Mouse (Mus musculus): ENCODE measurements around the gene Ahctf1.
"Not testable (repeated sequence)": the region's sequence is repeated elsewhere in the genome, so short reads cannot be mapped to it uniquely, and the experiment has no call there.

The Ahctf1 gene

GRCm38 (mm10) chr1:179802610-179803512 lies 619 bp downstream of the Ahctf1 start, which contains the start of gene Gm10518:
Gm10518 (plus strand) TSS chr1:179803376.
- DNase-seq = no peak

- DNase-seq = no peak
Measured at GRCm38 (mm10) chr1:179798794-179799193, 4.7 kb downstream of the Ahctf1 start.

GRCm38 (mm10) chr1:179787281-179787680 lies 16.2 kb downstream of the Ahctf1 start:
- DNase-seq = peak; percentile 44 to 50

GRCm38 (mm10) chr1:179785502-179785901 lies 18.0 kb downstream of the Ahctf1 start:
- DNase-seq = no peak

- peak; percentile 32 to 35 for DNase-seq
Measured at GRCm38 (mm10) chr1:179784098-179784497, 19.4 kb downstream of the Ahctf1 start.

GRCm38 (mm10) chr1:179776831-179777230 lies 26.6 kb downstream of the Ahctf1 start:
- DNase-seq = no peak

- DNase-seq = no peak
Measured at GRCm38 (mm10) chr1:179760553-179760952, 42.9 kb downstream of the Ahctf1 start.

GRCm38 (mm10) chr1:179760086-179760485 lies 43.4 kb downstream of the Ahctf1 start:
- no peak for DNase-seq

GRCm38 (mm10) chr1:179756477-179756876 lies 47.0 kb downstream of the Ahctf1 start:
- no peak for DNase-seq

GRCm38 (mm10) chr1:179753006-179753405 lies 50.5 kb downstream of the Ahctf1 start:
- DNase-seq = no peak

- DNase-seq = no peak
Measured at GRCm38 (mm10) chr1:179752276-179752675, 51.2 kb downstream of the Ahctf1 start.

- DNase-seq = no peak
Measured at GRCm38 (mm10) chr1:179745171-179745570, 58.3 kb downstream of the Ahctf1 start, which contains the start of gene Kif28. Kif28 (minus strand) TSS chr1:179745271.

GRCm38 (mm10) chr1:179743593-179744193 lies 59.8 kb downstream of the Ahctf1 start:
- DNase-seq = no peak

- no peak for DNase-seq
Measured at GRCm38 (mm10) chr1:179736483-179736882, 67.0 kb downstream of the Ahctf1 start.

- DNase-seq = peak; percentile 77 to 79
Measured at GRCm38 (mm10) chr1:179734500-179735474, 68.7 kb downstream of the Ahctf1 start.

GRCm38 (mm10) chr1:179731391-179731790 lies 72.1 kb downstream of the Ahctf1 start:
- no peak for DNase-seq

GRCm38 (mm10) chr1:179728661-179729060 lies 74.8 kb downstream of the Ahctf1 start:
- DNase-seq = no peak

GRCm38 (mm10) chr1:179722811-179723469 lies 80.5 kb downstream of the Ahctf1 start:
- no peak for DNase-seq

GRCm38 (mm10) chr1:179715786-179716185 lies 87.7 kb downstream of the Ahctf1 start:
- no peak for DNase-seq

- DNase-seq = not testable (repeated sequence)
Measured at GRCm38 (mm10) chr1:179715289-179715688, 88.2 kb downstream of the Ahctf1 start.

GRCm38 (mm10) chr1:179713367-179713766 lies 90.1 kb downstream of the Ahctf1 start:
- no peak for DNase-seq

- DNase-seq = no peak
Measured at GRCm38 (mm10) chr1:179712658-179713057, 90.8 kb downstream of the Ahctf1 start.
